Mouse (Mus musculus): ENCODE results near the gene Msmb. TPM values are rescaled to one million over a fixed set of nuclear protein-coding genes. Genes with fewer than 3 reads are reported as not detected.

The Msmb gene
- total and polyA plus RNA-seq, 3 experiments = not detected

DNA sequence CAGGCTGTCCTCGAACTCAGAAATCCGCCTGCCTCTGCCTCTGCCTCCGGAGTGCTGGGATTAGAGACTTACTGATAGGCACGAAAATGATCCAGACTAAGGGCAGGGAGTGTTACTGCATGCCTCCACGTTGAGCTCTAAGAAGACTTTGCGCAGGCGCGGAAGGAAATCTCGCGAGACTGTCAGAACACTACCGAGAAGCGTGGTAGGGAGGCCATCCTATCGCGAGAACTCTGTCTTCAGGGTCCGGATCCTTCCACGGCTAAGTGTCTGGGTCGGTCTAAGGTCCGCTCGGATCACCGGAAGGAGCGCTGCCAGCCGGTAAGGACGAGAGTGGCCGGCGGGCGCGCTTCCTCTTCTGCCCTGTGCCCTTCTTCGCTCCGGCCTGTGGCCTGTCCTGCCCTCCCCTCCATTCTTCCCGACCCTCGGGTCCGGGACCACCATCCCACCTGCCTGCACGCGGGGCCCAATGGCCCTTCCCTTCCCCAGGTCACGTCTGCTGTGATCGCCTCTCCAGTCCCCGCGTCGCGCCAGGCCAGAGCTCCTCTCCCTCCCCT lies 17.9 kb downstream of the Msmb start, which contains the start of gene Ncoa4:
Gene Ncoa4, plus strand, starts transcription at position 176 of the 557 bp plus-strand sequence.
- TF ChIP-seq GABPA (IDR thresholded peaks at IDR 0.05; ENCODE audit: low read depth, low read length) (no peak), GATA1 (IDR thresholded peaks at IDR 0.05; ENCODE audit: low read depth, low read length) (no peak), ZMIZ1 (IDR thresholded peaks at IDR 0.05; ENCODE audit: low read depth, low read length) (peak; percentile 79; the same call in 1 of the 2 replicates), CHD2 (IDR thresholded peaks at IDR 0.05; ENCODE audit: low read length) (peak; percentile 98), NELFE (IDR thresholded peaks at IDR 0.05; ENCODE audit: low read depth, low read length) (peak; percentile 80), POLR2A (IDR thresholded peaks at IDR 0.05; ENCODE audit: control insufficient read depth in 1 of 2, insufficient read depth in 1 of 2, low read depth in 1 of 2, low read length in 2 of 2, poor library complexity in 1 of 2) (peak; percentile 59 to 81; a peak in 3 of 4 replicates), HCFC1 (IDR thresholded peaks at IDR 0.05; ENCODE audit: low read depth, low read length) (peak; percentile 84), MYC (IDR thresholded peaks at IDR 0.05; ENCODE audit: low read depth, low read length) (peak; percentile 34; the same call in 1 of the 2 replicates), UBTF (IDR thresholded peaks at IDR 0.05; ENCODE audit: borderline replicate concordance, insufficient read depth, low read depth, low read length) (no peak), TCF12 (IDR thresholded peaks at IDR 0.05; ENCODE audit: low read depth, low read length) (peak; percentile 62), POLR2AphosphoS2 (IDR thresholded peaks at IDR 0.05; ENCODE audit: low read length) (peak; percentile 84), SIN3A (IDR thresholded peaks at IDR 0.05; ENCODE audit: low read length) (peak; percentile 69), MAFK (IDR thresholded peaks at IDR 0.05; ENCODE audit: borderline replicate concordance, low read depth, low read length) (no peak), USF2 (IDR thresholded peaks at IDR 0.05; ENCODE audit: borderline replicate concordance in 1 of 2, insufficient read depth in 1 of 2, low read depth in 1 of 2, low read length in 2 of 2) (no peak), EP300 (IDR thresholded peaks at IDR 0.05; ENCODE audit: low read depth in 1 of 2, low read length in 2 of 2) (no peak), TBP (IDR thresholded peaks at IDR 0.05; ENCODE audit: low read depth, low read length) (peak; percentile 94), MXI1 (IDR thresholded peaks at IDR 0.05; ENCODE audit: low read depth, low read length) (peak; percentile 87), NRF1 (IDR thresholded peaks at IDR 0.05; ENCODE audit: insufficient read depth, low read depth, low read length, poor library complexity, severe bottlenecking) (peak; percentile 82), ZNF384 (IDR thresholded peaks at IDR 0.05; ENCODE audit: low read depth, low read length) (peak; percentile 78)
- peaks cover 45% of the 10 kb centered on the region for H3K79me2 ChIP-seq (ENCODE audit: control insufficient read depth, insufficient read depth, low read length, poor library complexity)

DNA sequence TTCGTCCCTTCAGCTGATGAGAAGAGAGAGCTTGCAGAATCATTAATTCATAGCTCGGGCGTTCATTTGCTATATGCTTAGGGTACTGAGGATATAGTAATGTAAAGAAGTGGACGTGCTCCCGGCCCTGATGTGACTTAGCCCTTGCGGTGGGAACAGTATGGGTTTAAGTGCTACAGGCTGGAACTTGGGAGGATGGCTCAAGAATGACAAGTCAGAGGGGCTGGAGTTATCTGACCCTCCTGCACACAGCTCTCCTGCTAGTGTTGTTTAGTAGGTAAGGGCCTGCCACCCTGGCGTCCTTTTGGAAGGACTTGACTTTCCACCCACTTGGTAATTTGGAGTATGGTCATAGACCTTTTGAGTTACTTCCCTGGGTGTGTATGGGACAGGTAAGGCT lies 18.7 kb downstream of the Msmb start:
- Histone ChIP-seq H3K79me2 (ENCODE audit: control insufficient read depth, insufficient read depth, low read length, poor library complexity) (peaks cover 48% of the 10 kb centered on the region), H3K9me3 (replicated peaks; ENCODE audit: insufficient read depth, low read length) (no peaks in the 10 kb centered on the region), H3K9ac (ENCODE audit: control insufficient read depth, low read depth, low read length, poor library complexity, severe bottlenecking) (peak overlapping the region; percentile 84), H3K27me3 (ENCODE audit: control insufficient read depth in 1 of 2, insufficient read depth in 2 of 2, low read length in 2 of 2) (no peaks in the 10 kb centered on the region), H3K4me1 (ENCODE audit: control insufficient read depth in 1 of 2, insufficient read depth in 2 of 2, low read length in 2 of 2) (peaks cover 6 to 20% of the 10 kb centered on the region in 2 experiments), H3K36me3 (ENCODE audit: control insufficient read depth in 1 of 2, insufficient read depth in 2 of 2, low read length in 2 of 2) (peaks cover 0 to 39% of the 10 kb centered on the region in 2 experiments; a peak in 2 of 4 replicates), H3K27ac (ENCODE audit: control insufficient read depth, low read depth, low read length) (peak overlapping the region; percentile 73; the same call in 1 of the 2 replicates), H3K4me3 (ENCODE audit: control insufficient read depth in 1 of 2, insufficient read depth in 1 of 2, low read depth in 2 of 2, low read length in 2 of 2) (peak overlapping the region; percentile 69 to 93)
- TF ChIP-seq RCOR1 (IDR thresholded peaks at IDR 0.05; ENCODE audit: low read depth, low read length) (no peak), ZMIZ1 (IDR thresholded peaks at IDR 0.05; ENCODE audit: low read depth, low read length) (no peak), MAFK (IDR thresholded peaks at IDR 0.05; ENCODE audit: borderline replicate concordance, low read depth, low read length) (no peak), POLR2A (IDR thresholded peaks at IDR 0.05; ENCODE audit: control insufficient read depth in 1 of 2, insufficient read depth in 1 of 2, low read depth in 1 of 2, low read length in 2 of 2, poor library complexity in 1 of 2) (no peak)
- DNase-seq (ENCODE audit: low read depth, low spot score) = no peak

More for the DNA sequence above, 17.9 kb downstream of the Msmb start, which contains the start of gene Ncoa4:
- peaks cover 4 to 19% of the 10 kb centered on the region in 2 experiments; a peak in 3 of 4 replicates for H3K4me1 ChIP-seq (ENCODE audit: control insufficient read depth in 1 of 2, insufficient read depth in 2 of 2, low read length in 2 of 2)
- peaks cover 0 to 36% of the 10 kb centered on the region in 2 experiments; a peak in 2 of 4 replicates for H3K36me3 ChIP-seq (ENCODE audit: control insufficient read depth in 1 of 2, insufficient read depth in 2 of 2, low read length in 2 of 2)
- no peaks in the 10 kb centered on the region for H3K27me3 ChIP-seq (ENCODE audit: control insufficient read depth in 1 of 2, insufficient read depth in 2 of 2, low read length in 2 of 2)
- peak; percentile 99 for DNase-seq (ENCODE audit: low read depth, low spot score)
- peak within 1 kb of the TSS; percentile 84 for H3K9ac ChIP-seq (ENCODE audit: control insufficient read depth, low read depth, low read length, poor library complexity, severe bottlenecking)
- no peaks in the 10 kb centered on the region for H3K9me3 ChIP-seq (replicated peaks; ENCODE audit: insufficient read depth, low read length)
- H3K4me3 ChIP-seq (ENCODE audit: control insufficient read depth in 1 of 2, insufficient read depth in 1 of 2, low read depth in 2 of 2, low read length in 2 of 2) = peak within 1 kb of the TSS; percentile 69 to 93
- H3K27ac ChIP-seq (ENCODE audit: control insufficient read depth, low read depth, low read length) = peak within 1 kb of the TSS; percentile 87
